Mouse (Mus musculus) thymus, adult 2 months (tissue): ENCODE measurements around the gene Nphp3. TPM values are rescaled to one million over a fixed set of nuclear protein-coding genes. Genes with fewer than 3 reads are reported as not detected.

Source experiments
- DNase-seq: peaks from one replicate; pipeline ENCODE4 v3.0.0; 2021
- H3K27ac ChIP-seq: fragments of 200-500 bp; 2 replicates; pipeline ENCODE4 v1.5.1; 2012; ENCODE audit warnings: low read length, control low read depth; ENCODE audit not compliant: control insufficient read depth, insufficient read depth
- H3K27me3 ChIP-seq: fragments of 200-500 bp; 2 replicates; pipeline ENCODE4 v1.6.1; 2012; ENCODE audit warnings: mild to moderate bottlenecking, low read length, moderate library complexity, mixed read lengths; ENCODE audit not compliant: control insufficient read depth, insufficient read depth
- H3K36me3 ChIP-seq: fragments of 200-500 bp; 2 replicates; pipeline ENCODE4 v1.6.1; 2012; ENCODE audit warnings: mild to moderate bottlenecking, low read length, moderate library complexity; ENCODE audit not compliant: control insufficient read depth, insufficient read depth
- H3K4me1 ChIP-seq: fragments of 200-500 bp; replicated peaks from 2 replicates; pipeline ENCODE4 v1.6.1; 2012; ENCODE audit warnings: low read length; ENCODE audit not compliant: control insufficient read depth, insufficient read depth
- H3K4me3 ChIP-seq: fragments of 200-500 bp; 2 replicates; pipeline ENCODE4 v1.5.1; 2012; ENCODE audit warnings: mild to moderate bottlenecking, low read length, control low read depth, moderate library complexity; ENCODE audit not compliant: control insufficient read depth, insufficient read depth
- CTCF ChIP-seq: fragments of 200-500 bp; IDR thresholded peaks from 2 replicates; pipeline ENCODE4 v1.5.1; 2012; ENCODE audit warnings: mild to moderate bottlenecking, control low read depth, low read length, moderate library complexity, borderline replicate concordance; ENCODE audit not compliant: control insufficient read depth, poor library complexity, insufficient read depth; ENCODE audit errors: extremely low read depth
- POLR2A ChIP-seq: fragments of 200-500 bp; IDR thresholded peaks from 2 replicates; pipeline ENCODE4 v1.6.1; 2012; ENCODE audit warnings: mild to moderate bottlenecking, low read length, control low read depth, moderate library complexity; ENCODE audit not compliant: control insufficient read depth, poor library complexity, insufficient read depth; ENCODE audit errors: extremely low read depth
- WGBS: fragments of 180-500 bp; shearing (Covaris S2); methylation state at CpG from one replicate; pipeline ENCODE4 v1.1.7; 2018; 5-methylcytosine and 5-hydroxymethylcytosine counted together
- polyA plus RNA-seq: library from polyadenylated mRNA; depleted of rRNA; stranded (reverse); fragments of >200 nt; gene quantifications from 2 replicates; pipeline ENCODE4 v1.2.3, GENCODE M21; 2012; rRNA removed

Gene Nphp3
- polyA plus RNA-seq, 1 experiment, result 4.9 TPM

- Histone ChIP-seq H3K27me3 (no peaks in the 10 kb centered on the region), H3K27ac (no peak overlapping the region), H3K36me3 (no peaks in the 10 kb centered on the region), H3K4me1 (no peaks in the 10 kb centered on the region), H3K4me3 (no peak overlapping the region)
- TF ChIP-seq CTCF, result no peak
- TF ChIP-seq POLR2A, result no peak
- 97% methylated on average over 1 of the region's 1 CpGs for whole genome bisulfite sequencing
- no peak for DNase-seq
Measured at GRCm38 (mm10) chr9:104078780-104079179, 76.4 kb downstream of the Nphp3 start.

- Histone ChIP-seq H3K27me3 (no peaks in the 10 kb centered on the region), H3K36me3 (no peaks in the 10 kb centered on the region), H3K4me1 (no peaks in the 10 kb centered on the region), H3K27ac (no peak overlapping the region), H3K4me3 (no peak overlapping the region)
- TF ChIP-seq POLR2A, result no peak
- 0 out of 2 replicates have a peak, but pooled peaks have one; percentile 40 for TF ChIP-seq CTCF
- WGBS, result 44% methylated on average over 5 of the region's 5 CpGs
- DNase-seq, result peak; percentile 66
Measured at GRCm38 (mm10) chr9:104079379-104079778, 77.0 kb downstream of the Nphp3 start.

- no peak for DNase-seq
- Histone ChIP-seq H3K4me1 (no peaks in the 10 kb centered on the region), H3K36me3 (no peaks in the 10 kb centered on the region), H3K27ac (no peak overlapping the region), H3K27me3 (no peaks in the 10 kb centered on the region), H3K4me3 (no peak overlapping the region)
- 92% methylated on average over 3 of the region's 3 CpGs for whole genome bisulfite sequencing
- TF ChIP-seq CTCF (no peak), POLR2A (no peak)
Measured at GRCm38 (mm10) chr9:104080038-104080437, 77.7 kb downstream of the Nphp3 start.

GRCm38 (mm10) chr9:104085730-104086429, 83.5 kb downstream of the Nphp3 start:
- no peaks in the 10 kb centered on the region for H3K27me3 ChIP-seq
- no peaks in the 10 kb centered on the region for H3K4me1 ChIP-seq
- TF ChIP-seq POLR2A (no peak), CTCF (no peak)
- no peak for DNase-seq
- H3K27ac ChIP-seq, result no peak overlapping the region
- H3K4me3 ChIP-seq, result no peak overlapping the region
- H3K36me3 ChIP-seq, result no peaks in the 10 kb centered on the region
- WGBS, result 91% methylated on average over 4 of the region's 4 CpGs

- WGBS, result 84% methylated on average over 8 of the region's 8 CpGs
- no peaks in the 10 kb centered on the region for H3K27me3 ChIP-seq
- no peak for TF ChIP-seq CTCF
- TF ChIP-seq POLR2A, result no peak
- DNase-seq, result no peak
- no peaks in the 10 kb centered on the region for H3K36me3 ChIP-seq
- H3K27ac ChIP-seq, result no peak overlapping the region
- H3K4me3 ChIP-seq, result no peak overlapping the region
- H3K4me1 ChIP-seq, result no peaks in the 10 kb centered on the region
Measured at GRCm38 (mm10) chr9:104088555-104088954, 86.2 kb downstream of the Nphp3 start.

- no peaks in the 10 kb centered on the region for H3K4me1 ChIP-seq
- no peaks in the 10 kb centered on the region for H3K36me3 ChIP-seq
- TF ChIP-seq POLR2A (no peak), CTCF (no peak)
- 95% methylated on average over 5 of the region's 5 CpGs for WGBS
- H3K27me3 ChIP-seq, result no peaks in the 10 kb centered on the region
- no peak for DNase-seq
- no peak overlapping the region for H3K4me3 ChIP-seq
- no peak overlapping the region for H3K27ac ChIP-seq
Measured at GRCm38 (mm10) chr9:104092945-104093344, 90.6 kb downstream of the Nphp3 start.

Other genes starting within 250 kb of the Nphp3 start
- gene Tmem108, start 240.7 kb upstream of the Nphp3 start, polyA plus RNA-seq, result 4.4 and 6.1 TPM in 2 replicates
- not detected in 2 replicates for gene Gm28305, start 38.1 kb downstream of the Nphp3 start, polyA plus RNA-seq
- gene Uba5, start 60.6 kb downstream of the Nphp3 start, polyA plus RNA-seq, result 16.8 and 19.1 TPM in 2 replicates
- 21.7 and 22.4 TPM in 2 replicates for gene Acad11, start 60.8 kb downstream of the Nphp3 start, polyA plus RNA-seq
- gene Ackr4, start 124.4 kb downstream of the Nphp3 start, polyA plus RNA-seq, result 9.1 and 13.6 TPM in 2 replicates